Mouse (Mus musculus) layer of hippocampus, postnatal 36 days (tissue): ENCODE data around the gene Glt8d1. TPM values are rescaled to one million over a fixed set of nuclear protein-coding genes. Genes with fewer than 3 reads are reported as not detected.

Experiments
- DNase-seq, 2 experiments: peaks; one replicate each; pipeline ENCODE4 v3.0.0; 2022
- total RNA-seq, 2 experiments: library from RNA; stranded (reverse); gene quantifications; 2 replicates each; pipeline ENCODE4 v1.2.3; 2021

Glt8d1 gene
- total RNA-seq, result 10 to 100 TPM; 46.4 to 50.6 TPM

GRCm38 (mm10) chr14:31001307-31002205, at the start of gene Glt8d1, which contains the start of gene Spcs1:
TSS of gene Glt8d1 (plus strand) at chr14:31001400.
TSS of gene Spcs1 (minus strand) at chr14:31001672.
- peak; percentile 90 to 92 for DNase-seq

- DNase-seq, result no peak
These were observed 42.7 kb upstream of the Glt8d1 start for GRCm38 (mm10) chr14:30958517-30958916.

DNA sequence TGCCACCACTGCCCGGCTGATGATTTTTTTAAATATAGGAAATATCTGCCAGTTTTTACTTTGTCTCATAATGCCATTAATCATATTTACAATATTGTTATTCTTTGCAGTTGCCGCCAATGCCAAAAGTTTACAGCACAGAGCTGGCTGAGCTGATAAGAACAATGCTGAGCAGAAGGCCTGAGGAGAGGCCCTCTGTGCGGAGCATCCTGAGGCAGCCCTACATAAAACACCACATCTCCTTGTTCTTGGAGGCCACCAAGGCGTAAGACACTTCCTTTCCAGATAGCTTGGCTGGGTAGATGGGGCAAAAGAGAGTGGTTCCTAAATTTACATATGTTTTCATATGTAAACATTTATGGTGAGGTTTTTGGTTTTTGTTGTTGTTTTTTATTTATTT, 42.2 kb upstream of the Glt8d1 start:
- no peak for DNase-seq

DNA sequence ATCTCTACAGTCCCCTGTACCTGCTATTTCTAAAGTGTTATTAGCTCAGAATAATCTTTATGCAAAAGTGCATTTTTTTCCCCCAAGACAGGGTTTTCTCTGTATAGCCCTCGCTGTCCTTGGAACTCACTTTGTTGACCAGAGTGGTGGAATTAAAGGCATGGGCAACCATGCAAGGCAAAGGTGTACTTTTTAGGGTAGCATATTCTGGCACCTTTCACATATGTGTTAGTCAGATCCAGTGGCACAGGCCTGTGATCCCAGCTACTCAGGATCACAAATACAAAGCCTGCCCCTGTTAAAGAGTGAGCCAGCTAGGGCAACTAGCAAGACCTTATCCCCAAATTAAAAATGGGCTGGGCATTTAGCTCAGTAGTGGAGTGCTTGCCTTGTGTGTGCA, 40.8 kb upstream of the Glt8d1 start:
- DNase-seq, result no peak

- peak; percentile 29 to 33 for DNase-seq
These were observed 27.0 kb upstream of the Glt8d1 start for GRCm38 (mm10) chr14:30974204-30974603.

DNA sequence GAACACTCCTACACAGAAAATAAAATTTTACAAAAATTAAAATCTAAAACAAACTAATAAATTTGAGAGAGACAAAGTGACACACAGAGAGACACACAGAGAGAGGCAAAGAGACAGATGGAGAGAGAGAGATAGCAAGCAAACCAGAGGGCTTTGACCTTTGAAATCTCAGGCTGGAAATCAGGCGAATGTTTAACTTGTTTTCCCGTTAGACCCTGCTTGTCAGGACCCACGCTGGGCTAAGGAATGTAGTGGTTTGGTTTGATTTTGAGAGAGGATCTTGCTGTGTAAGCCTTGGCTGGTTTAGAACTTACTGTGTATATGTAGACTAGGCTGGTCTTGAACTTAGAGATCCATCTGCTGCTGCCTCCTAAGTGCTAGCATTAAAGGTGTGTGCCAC, 25.0 kb upstream of the Glt8d1 start:
- DNase-seq, result no peak

DNA sequence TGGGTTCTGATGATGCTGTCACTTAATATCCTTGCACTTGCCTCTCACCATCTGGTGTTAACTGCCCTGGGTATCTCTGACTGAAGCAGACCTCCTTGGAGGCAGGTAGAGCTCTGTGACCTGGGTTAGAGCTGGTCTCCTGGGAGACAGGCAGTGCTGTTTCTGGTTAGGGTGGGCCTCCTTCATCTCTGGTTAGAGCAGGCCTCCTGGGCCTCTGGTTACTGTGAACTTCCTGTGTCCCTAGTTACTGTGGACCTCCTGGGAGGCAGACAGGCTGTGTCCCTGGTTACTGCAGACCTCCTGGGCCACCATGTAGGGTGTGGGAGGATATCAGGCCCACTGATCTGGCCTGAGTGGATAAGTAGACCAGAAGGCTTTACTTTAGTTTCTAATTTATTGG, 4.8 kb upstream of the Glt8d1 start:
- DNase-seq, result no peak

DNA sequence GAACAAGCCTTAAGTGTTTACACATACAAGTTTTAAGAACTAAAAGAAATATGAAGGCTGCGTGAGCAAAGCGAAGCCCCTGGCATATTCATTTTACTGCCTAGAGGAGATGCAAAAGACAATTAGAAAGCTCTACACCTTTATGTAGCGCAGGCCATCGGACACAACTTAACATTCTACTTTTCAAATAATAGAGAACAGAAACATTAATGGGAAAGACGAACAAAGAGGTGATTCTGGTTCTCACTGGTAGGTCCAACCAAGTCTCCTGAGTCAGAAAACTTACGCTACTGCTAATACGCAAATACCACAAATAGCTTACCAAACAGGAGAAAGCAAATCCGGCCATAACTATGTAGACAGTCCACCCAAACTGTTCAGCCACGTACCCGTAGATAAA, 844 bp upstream of the Glt8d1 start:
- DNase-seq, result no peak

- no peak for DNase-seq
These were observed 339 bp upstream of the Glt8d1 start for GRCm38 (mm10) chr14:31000816-31001306.

DNA sequence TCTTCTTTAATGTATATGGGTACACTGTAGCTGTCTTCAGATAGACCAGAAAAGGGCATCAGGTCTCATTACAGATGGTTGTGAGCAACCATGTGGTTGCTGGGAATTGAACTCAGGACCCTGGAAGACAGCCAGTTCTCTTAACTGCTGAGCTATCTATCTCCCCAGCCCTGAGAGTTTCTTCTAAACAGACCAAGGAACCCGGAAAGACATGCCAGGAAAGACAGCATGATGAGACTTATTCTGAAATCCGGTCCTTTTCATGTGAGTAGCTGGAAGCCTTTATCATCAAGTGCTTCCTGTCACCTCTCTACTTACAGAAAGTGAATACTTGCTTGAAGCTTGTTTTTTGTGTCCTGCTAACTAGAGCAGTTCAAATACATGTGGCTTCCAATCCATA, 3.3 kb downstream of the Glt8d1 start:
- DNase-seq, result no peak

DNA sequence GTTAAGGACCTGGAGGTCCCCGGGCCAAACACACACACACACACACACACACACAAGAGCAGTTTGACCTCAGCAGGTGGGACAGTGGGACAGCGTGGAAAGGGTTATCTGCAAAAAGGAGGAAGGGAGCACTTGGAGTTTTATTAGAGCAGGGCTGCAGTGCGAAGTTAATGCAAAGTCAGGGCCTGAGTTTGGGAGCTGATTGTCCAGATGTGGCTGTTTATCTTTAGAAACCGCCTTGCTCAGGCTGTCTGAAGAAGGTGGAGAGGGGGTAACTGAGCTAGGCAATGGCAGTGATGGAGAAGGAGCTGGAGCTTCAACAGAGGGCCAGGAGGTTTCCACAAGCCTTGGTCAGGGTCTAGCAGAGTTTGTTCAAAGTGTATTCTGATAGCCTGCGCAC, 5.6 kb downstream of the Glt8d1 start:
- DNase-seq, result no peak

DNA sequence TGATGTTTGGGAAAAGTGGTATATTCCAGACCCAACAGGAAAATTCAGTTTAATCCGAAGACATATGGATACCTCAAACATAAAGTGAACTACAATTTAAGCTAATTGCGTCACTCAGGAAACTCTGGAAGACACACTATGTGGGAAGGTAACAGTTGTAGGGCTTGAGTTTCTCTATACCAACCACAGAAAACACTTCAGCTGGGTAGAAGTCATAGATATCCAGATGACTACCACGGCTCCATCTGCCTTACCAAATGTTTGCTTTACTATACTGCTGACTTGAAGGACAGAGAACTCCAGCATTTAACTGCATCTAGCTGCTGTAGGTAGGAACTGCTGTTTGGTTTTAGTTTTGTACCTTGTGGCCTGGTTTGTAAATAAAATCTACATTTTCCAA, 10.4 kb downstream of the Glt8d1 start:
- DNase-seq, result no peak

DNA sequence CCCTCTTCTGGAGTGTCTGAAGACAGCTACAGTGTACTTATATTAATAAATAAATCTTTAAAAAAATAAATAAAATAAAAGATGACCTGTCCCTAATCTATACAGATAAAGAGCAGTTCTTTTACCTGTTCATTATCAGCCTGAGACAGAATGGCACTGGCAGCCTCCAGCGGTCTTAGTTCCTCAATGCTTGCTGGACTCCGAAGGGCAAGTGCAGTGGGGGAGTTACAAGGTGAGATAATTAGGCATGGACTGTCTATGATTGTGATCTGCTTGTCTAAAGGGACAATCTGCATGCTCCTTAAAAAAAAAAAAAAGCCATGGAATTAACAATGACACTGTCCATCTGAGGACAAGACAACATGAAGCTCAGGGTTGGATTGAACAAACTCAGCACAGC, 12.7 kb downstream of the Glt8d1 start:
- DNase-seq, result no peak

- no peak for DNase-seq
These were observed 14.9 kb downstream of the Glt8d1 start for GRCm38 (mm10) chr14:31016063-31016462.

- no peak for DNase-seq
These were observed 16.7 kb downstream of the Glt8d1 start for GRCm38 (mm10) chr14:31017854-31018253.

DNA sequence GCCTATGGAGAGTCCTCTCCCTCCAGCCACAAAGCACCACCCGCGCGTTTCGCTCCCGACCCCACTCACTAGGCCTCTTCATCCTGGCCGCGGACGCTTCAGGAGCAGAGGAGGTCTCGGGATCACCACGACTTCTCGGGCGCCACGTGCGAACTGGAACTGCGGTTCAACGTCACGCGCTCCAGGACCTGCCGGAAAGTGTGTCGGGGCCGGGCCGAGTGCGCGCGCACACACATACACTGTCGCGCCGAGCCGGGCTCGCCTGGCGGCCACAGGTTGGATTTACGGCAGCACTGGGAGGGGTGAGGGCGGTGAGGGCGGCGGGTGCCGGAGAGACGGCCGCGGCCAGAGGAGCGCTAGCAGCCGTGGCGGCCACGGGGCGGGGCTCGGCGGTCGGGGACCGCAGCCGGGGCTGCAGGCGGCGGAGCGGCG, 17.7 kb downstream of the Glt8d1 start, which contains the start of the genes Pbrm1 and Gnl3:
Gene Pbrm1 (plus strand): TSS at position 279 of the 432 bp plus-strand sequence.
Gene Gnl3 (minus strand): TSS at position 293 of the 432 bp plus-strand sequence.
- peak; percentile 96 to 97 for DNase-seq

DNA sequence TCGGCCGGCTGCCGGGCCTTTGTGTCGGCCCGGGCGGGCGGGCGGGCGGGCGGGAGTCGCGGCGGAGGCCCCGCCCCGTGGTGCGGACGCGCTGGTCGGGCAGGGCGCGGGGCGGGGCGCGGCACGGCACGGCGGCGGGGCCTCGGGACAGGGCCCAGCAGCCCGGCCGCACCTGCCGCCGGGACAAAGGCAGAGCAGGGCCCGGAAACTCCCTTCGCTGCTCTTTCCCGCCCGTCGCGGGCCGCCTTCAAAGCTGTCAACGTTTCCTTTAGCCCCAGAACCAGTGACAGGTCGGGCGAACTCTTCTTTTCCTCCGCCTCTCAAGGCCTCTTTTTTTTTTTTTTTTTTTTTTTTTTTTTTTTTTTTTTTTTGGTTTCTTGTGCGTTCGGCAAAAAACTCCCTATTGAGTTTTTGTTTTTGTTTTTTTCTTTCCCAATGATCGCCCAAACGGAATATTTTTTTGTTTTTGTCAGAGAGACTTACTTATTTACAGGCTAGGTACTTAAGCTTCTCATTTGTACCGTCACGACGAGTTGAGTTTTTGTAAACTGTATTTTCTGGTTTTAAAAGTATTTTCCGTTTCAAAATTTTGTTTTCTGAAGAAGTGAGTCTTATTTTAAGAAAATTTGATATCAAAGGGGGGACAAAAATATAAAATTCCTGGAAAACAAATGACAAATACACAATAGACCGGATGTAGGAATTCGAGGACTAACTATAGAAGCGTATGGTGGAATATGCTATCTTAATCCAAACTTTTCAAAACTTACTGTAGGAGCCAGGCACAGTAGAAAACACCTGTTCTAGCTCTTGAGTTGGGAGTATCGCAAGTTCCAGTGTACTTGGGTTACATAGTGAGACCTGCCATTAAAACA, 18.4 kb downstream of the Glt8d1 start:
- no peak for DNase-seq

- DNase-seq, result no peak
These were observed 21.4 kb downstream of the Glt8d1 start for GRCm38 (mm10) chr14:31022579-31022978.

DNA sequence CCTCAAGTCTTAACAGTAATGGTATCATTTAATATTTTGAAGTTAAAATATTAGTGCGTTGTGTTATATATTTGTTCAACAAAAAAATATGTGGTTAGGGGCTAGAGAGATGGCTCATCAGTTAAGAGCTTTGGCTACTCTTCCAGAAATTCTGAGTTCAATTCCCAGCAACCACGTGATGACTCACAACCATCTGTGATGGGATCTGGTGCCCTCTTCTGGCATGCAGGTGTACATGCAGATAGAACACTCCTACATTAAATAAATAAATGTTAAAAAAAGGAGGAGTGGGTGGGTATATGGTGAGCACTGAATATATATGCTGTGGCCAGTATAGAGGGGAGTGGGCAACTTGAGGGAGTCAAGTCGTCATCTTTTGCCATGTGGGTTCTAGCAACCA, 24.6 kb downstream of the Glt8d1 start:
- no peak for DNase-seq

- DNase-seq, result no peak
These were observed 44.1 kb downstream of the Glt8d1 start for GRCm38 (mm10) chr14:31045296-31045695.

- DNase-seq, result no peak
These were observed 44.6 kb downstream of the Glt8d1 start for GRCm38 (mm10) chr14:31045817-31046216.
